Mouse (Mus musculus): ENCODE results near the gene Uaca. TPM values are rescaled to one million over a fixed set of nuclear protein-coding genes. Genes with fewer than 3 reads are reported as not detected.

The Uaca gene
- total RNA-seq, 2 experiments from 2014 or later = 40.7 to 51.1 TPM

DNA sequence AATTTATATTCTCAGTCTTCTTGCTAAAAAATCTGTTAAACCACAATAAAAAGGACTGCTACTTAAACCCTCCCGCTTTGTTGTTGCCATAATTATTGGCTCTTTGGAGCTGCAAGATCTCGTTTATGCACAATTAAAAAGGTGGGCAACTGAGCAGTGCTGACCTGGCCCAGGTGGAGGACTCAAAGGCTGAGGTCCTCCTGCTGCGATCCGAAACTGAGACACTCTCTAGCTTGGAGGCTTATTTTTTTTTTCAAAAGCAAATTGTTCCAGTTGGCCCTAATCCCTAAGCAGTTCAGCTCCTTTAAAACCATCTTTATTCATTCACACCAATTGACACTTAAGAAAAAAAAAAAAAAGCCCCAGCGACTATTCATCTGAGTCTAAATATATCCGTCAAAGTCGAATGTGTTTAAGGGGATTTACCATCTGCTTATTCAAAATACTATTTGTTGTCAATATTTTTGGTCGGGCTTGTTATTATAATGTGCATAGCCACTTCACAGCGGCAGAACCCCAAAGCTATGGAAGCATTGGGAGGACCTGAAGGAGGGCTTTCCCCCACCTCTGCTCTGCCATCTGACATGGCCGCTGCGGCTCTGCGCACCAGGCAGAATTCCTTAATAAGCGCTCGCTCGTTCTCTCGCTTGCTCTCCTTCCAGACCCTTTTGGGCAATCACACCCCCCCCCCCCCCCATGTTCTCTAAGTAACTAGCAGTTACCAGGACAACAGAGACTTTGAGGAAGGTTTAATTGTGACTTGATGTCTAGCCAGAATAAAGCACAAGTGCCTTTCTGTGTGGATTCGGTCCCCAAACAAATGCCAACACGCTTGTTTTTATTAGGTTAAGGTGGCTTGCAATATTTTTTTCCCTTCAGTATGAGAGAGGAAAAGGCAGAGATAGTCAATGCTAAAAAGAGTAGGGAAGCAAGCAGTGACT, 92.4 kb downstream of the Uaca start:
- no peak for DNase-seq

DNA sequence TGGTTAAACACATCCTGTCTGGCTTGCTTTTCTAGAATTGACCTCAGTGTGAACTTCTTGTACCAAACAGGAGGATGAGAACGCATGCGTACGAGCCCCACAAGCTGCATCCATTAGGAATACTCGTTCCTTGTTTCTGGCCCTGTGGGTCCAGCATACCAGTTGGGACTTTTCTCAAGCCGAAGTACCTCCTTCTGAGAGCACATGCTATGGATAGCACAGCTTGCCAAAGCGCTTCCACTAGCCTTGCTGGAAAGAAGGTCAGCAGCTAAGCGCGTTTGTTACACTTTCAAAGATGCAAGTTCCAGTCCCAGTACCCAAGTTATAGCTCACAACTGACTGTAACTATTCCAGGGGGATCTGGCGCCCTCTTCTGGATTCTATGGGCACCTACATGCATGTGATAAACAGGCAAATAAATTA, 93.1 kb downstream of the Uaca start:
- DNase-seq = no peak

DNA sequence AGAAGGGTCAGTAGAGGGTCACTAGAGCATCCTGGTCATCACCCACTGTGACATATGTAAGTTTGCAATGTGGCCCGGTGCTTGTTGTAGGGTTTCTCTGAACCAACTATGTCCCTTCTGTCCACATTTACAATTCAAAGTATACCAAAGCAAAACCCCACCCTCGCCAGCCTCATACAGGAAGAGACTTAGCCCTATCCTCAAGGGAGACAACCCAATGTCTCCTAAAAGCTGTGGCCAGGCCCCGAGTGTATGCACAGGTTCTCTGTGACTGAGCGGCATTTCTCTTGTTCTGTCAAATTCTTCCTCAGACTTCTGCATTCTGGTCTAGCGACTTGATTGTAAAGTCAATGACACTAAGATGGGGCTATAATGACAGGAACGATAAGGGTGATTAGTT, 99.2 kb downstream of the Uaca start:
- no peak for DNase-seq

DNA sequence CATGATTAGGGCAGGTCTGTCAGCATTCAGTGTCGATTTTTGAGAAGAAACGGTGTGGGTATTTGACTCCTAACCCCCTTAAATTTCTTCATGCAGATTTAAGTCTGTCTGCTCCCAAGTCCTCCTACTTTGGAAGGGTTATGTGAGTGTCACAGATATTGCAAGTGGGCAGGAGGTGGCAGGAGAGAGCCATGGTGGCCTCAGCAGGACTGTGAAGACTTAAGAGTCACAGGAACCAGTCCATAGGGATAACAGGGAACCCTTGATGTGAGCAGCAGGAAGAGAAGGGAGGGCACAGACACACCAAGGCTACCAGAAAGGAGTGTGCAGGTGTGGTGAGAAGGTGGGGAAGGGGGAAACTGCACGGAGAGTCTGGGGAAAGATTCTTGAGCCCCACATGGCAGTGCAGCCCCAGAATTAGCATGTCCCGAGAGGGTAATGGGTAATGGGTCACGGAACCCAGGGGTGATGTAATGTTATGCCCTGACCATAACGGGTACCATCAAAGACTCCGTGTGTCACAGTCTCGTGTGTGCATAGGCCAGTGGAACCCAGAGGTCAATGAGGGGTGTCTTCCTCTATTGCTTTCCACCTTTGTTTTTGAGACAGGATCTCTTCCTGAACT, 101.3 kb downstream of the Uaca start:
- peak; percentile 80 for DNase-seq

DNA sequence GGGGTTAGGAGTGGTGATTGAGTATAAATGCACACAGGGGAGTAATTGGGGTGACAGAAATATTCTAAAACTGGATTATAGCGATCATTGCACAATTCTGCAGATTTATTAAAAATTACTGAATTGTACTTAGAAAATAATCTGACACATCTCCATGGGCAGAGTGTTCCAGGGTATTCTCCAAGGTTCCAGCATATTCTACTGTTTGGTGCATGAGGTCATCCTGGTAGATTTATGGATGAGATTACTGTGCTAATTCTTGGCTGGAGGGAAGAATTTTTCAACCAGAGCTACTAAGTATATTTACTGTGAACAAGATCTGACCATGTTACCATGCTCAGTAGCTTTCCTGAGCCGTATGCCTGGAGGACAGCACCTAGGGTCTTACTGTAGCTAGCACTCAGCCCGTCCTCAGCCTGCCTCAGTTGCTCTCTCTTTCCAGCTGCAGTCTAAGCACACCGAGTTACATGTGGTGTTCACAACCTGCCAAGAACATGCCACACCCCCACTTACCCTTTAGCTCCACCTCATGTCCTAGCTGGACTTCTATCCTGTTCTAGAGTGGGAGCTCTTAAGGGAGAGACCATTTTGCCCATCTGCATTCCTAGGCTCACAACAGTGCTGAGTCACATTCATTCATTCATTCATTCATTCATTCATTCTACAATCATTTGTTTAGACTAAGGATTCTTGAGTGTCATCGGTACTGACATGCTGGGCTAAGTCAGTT, 104.1 kb downstream of the Uaca start:
- no peak for DNase-seq

DNA sequence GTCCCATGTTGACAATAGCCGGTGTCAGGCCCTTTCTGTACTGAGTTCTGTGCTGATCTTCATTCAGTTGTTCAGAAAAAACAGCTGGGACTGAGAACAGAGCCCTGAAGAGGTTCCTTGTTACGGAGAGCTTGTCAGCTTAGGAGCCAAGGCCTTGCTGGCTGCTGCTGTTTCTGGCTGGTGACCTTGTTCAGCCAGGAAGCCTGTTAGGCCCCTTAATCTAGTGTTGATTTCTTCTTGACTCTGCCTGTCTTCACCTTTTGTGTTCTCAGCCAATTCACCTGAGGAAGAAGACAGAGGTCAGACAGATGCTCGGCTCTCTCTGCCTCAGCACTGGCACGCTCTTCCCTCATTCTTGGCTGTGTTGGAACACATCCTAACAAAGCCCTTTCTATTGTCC, 104.9 kb downstream of the Uaca start:
- peak; percentile 10 for DNase-seq

DNA sequence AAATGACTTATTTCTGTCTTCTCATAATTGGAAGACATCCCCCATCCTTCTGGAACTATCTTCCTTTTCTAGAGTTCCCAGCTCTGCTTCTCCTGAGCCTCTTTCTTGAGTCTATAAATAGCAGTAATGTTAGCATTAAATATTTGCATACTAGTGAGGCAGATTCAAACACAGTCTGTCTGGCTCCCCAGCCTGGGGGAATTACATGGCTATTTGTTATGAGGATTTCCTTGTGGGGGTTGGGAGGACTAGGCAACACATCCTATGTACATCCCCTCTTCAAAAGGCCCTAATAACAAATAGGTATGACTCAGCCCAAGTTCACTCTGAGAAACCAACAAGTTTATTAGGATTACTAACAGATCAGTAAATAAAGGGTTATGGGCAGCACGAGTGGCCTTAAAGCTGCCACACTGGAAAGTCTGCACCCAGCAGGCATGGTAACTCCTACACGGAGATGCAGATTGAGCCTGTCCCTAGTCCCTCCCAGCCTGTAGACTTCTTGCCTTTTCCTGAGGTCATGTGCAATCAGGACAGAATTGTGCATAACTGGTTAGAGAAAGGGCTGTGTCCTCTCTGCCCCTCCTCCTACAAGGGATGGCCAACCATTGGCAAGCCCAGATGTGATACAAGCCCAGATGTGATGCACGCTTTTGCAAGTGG, 105.6 kb downstream of the Uaca start:
- no peak for DNase-seq

DNA sequence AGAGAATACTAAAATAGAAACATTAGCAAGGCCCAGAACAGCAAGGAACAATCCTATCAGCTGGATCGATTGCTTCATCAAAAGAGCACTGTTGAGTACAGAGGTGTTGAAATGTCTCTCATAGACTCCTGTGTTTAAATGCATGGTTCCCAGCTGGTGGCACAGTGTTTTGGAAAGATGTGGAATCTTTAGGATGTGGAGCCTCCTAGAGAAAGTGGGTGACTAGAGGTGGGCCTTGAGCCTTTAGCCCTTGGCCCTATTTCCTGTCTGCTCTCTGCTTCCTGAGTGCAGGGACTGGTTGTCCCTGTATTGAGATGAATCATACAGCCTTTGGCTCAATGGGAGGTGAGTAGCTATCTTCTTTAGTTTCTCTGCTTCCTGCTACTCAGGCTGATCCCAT, 117.9 kb downstream of the Uaca start:
- DNase-seq = no peak

DNA sequence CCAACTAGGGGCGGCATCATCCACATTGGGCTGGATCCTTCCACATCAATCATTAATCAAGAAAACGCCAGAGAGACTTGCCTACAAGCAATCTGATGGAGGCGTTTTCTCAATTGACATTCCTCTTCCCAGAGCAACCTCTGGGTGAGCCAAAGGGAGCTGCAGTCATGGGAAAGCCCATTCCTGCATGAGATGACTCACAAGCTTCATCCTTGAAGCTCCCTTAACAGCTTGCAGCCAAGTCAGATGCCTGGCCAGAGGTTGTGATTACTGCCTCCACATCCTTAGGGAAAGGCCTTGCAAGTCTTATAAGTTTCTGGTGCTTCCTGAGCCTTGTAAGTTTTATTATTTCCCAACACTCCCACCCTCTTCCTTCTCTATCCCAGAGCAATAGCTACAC, 119.3 kb downstream of the Uaca start:
- DNase-seq = no peak

DNA sequence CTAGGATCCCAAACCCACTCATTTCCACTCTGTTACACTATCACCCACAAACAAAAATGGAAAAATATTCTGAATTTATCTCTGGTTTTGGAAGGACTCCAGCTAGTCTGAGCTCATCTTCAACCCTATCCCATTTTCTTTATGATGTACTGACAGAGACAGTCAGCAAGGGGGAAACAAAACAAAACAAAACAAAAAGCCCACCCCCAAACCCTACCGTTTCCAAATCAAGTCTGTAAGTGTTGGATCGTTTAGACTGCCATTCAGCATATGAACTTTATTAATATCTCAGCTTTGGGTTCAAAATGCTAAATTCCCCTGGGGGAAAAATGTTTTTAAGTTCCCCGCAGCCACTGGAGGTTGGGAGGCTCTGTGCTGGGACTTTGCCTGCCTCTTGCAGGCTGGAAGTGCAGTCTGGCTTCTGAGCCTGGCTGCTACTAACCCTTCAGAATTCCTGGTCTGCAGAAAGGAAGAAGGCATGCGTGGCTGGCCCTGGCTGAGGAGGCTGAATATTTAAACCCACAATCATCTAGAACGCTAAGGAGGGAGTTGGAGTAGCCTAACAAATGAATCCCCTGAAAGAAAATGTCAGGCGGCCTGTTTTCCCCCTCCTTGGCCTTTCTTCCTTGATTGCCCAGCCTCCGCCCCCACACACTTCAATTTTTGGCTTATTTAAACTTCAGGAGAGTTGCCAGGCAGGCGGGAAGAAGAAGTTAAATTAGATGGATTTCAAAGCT, 125.8 kb downstream of the Uaca start:
- no peak for DNase-seq

DNA sequence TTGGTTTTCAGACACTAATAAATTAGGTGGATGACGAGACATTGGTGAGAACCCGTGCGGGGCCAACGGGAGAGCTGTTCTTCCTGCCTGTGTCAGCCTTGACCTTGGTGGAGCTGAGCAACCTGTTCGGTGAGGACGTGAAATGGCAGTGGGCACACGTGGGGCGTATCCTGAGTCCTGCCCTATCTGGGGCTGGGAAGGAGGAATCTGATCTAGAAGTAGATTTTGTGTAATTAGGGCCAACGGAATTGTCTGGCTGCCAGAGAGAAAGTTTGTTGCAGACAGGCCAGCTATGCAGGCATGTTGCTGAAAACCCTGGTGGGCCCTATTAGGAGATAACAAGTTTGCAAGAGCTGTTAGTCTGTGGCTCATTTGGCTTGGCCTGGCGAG, 126.3 kb downstream of the Uaca start:
- DNase-seq = no peak

DNA sequence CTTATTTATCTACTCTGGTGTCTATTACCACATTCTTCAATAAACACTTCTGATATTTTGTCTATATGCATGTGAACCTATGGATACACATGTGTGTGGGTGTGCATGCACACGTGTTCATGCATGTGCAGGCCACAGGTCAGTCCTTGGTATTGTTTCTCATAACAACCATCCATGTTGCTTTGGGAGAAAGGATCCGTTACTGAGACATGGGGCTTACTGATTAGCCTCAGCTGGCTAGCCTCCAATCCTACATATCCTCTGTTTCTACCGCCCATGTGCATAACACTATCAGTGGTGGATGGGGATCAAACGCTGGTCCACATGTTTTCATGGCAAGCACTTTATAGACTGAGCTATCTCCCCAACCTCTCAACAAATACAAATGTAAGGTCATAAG, 126.9 kb downstream of the Uaca start:
- no peak for DNase-seq

DNA sequence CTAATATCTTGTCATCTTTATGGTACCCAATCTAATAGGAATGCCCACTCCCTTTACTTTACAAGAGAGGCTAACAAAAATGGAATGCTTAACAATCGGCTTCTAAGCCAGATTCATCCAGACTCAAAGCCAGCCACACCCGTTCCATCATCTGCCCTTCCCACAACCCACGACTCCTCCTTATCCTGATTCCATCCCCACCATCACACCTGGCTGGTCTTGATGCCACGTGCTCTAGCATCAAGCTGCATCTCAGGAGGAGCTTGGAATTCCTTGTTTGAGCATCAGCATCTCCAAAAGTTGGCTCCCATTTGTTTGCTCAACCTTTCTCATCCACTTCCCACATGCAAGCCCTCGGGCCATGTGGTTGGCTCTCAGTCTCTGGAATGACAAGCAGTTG, 127.5 kb downstream of the Uaca start:
- DNase-seq = no peak

DNA sequence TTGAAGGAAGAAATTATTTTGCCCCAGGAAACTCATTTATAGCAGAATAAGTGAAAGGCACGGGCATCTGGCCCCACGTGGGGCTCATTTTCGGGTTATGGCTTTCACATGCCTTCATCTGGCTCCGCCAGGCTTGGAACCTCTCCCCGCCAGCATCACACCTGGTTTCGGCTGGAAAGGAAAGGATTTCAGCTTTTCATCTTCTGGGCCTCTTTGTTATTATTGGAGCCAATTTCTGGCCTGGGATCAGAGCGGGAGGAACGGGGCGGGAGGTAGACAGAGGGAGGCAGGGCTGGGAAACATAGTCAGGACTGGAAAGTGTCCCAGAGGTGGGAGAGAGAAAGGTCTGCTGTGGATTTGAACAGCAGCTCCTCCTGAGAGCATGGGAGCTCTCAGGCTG, 132.0 kb downstream of the Uaca start:
- no peak for DNase-seq

DNA sequence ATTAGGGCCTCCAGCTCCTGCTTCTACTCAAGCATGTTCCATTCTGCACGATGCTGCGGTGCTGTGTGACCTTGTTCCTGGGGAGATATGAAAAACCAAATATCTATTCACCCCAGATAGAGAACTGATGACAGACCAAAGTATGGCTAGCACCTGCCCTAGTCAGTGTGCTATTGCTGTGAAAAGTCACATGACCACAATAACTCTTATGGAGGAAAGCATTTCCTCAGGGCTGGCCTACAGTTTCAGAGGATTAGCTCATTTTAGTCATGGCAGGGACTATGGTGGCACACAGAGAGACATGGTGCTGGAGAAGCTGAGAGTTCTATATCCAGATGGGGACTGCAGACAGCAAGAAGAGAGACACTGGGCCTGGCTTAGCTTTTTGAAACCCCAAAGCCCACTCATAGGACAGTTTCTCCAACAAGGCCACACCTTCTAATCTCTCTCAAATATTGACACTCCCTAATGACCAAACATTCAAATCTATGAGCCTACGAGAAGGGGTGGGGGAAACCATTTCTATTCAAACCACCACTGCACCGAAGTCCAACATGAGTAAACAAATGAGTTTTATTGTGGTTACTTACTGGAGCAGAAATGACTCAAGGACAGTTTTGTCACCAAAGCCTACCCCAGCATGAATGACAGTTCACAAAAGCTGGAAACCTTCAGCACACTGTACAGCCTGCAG, 135.1 kb downstream of the Uaca start:
- no peak for DNase-seq

Other genes starting within 250 kb of the Uaca start
- 10 to 100 TPM; 19.6 to 25.1 TPM for gene Lrrc49, start 106.4 kb upstream of the Uaca start, total RNA-seq (2021)
- 1 to 10 TPM; 2.3 to 2.6 TPM for gene Larp6, start 81.6 kb upstream of the Uaca start, total RNA-seq (2021)

All from adrenal gland, postnatal 10 days (tissue).